Mouse (Mus musculus) common myeloid progenitor, adult 5-6 weeks (primary cell): ENCODE data around the gene Bhlhe23. TPM values are rescaled to one million over a fixed set of nuclear protein-coding genes. Genes with fewer than 3 reads are reported as not detected.

Source experiments
- ATAC-seq: replicated peaks from 2 replicates; pipeline ENCODE4 v1.8.0; 2016; ENCODE audit warnings: low read depth, mild to moderate bottlenecking, moderate TSS enrichment, inconsistent platforms; ENCODE audit not compliant: poor library complexity, severe bottlenecking
- total RNA-seq: library from RNA; stranded (forward); fragments of 200-1000, 187-1606 nt; gene quantifications from 2 replicates; pipeline ENCODE4 v1.2.3, GENCODE M21; 2017

The Bhlhe23 gene
- total RNA-seq, 1 experiment from 2014 or later, result not detected

- ATAC-seq, result peak; percentile 90
Measured at GRCm38 (mm10) chr2:180779226-180780104, 2.8 kb upstream of the Bhlhe23 start.

GRCm38 (mm10) chr2:180775641-180776040 is 1.1 kb downstream of the Bhlhe23 start:
- ATAC-seq, result no peak

GRCm38 (mm10) chr2:180775223-180775622 is 1.5 kb downstream of the Bhlhe23 start:
- no peak for ATAC-seq

- ATAC-seq, result no peak
Measured at GRCm38 (mm10) chr2:180765713-180766112, 11.0 kb downstream of the Bhlhe23 start.

- no peak for ATAC-seq
Measured at GRCm38 (mm10) chr2:180764986-180765385, 11.7 kb downstream of the Bhlhe23 start.

- ATAC-seq, result no peak
Measured at GRCm38 (mm10) chr2:180758513-180759263, 18.0 kb downstream of the Bhlhe23 start.

- no peak for ATAC-seq
Measured at GRCm38 (mm10) chr2:180756786-180757185, 19.9 kb downstream of the Bhlhe23 start.

GRCm38 (mm10) chr2:180755896-180756295 is 20.8 kb downstream of the Bhlhe23 start:
- ATAC-seq, result peak; percentile 89

- ATAC-seq, result no peak
Measured at GRCm38 (mm10) chr2:180754976-180755688, 21.6 kb downstream of the Bhlhe23 start.

- ATAC-seq, result no peak
Measured at GRCm38 (mm10) chr2:180748904-180749303, 27.8 kb downstream of the Bhlhe23 start.

GRCm38 (mm10) chr2:180746569-180747192 is 30.0 kb downstream of the Bhlhe23 start:
- no peak for ATAC-seq

GRCm38 (mm10) chr2:180745248-180745927 is 31.3 kb downstream of the Bhlhe23 start:
- peak; percentile 99 for ATAC-seq

- ATAC-seq, result no peak
Measured at GRCm38 (mm10) chr2:180743321-180743720, 33.4 kb downstream of the Bhlhe23 start.

GRCm38 (mm10) chr2:180742820-180743219 is 33.9 kb downstream of the Bhlhe23 start:
- ATAC-seq, result no peak

- no peak for ATAC-seq
Measured at GRCm38 (mm10) chr2:180741421-180741820, 35.3 kb downstream of the Bhlhe23 start.

- ATAC-seq, result no peak
Measured at GRCm38 (mm10) chr2:180740349-180740748, 36.4 kb downstream of the Bhlhe23 start.

- ATAC-seq, result no peak
Measured at GRCm38 (mm10) chr2:180737984-180738383, 38.7 kb downstream of the Bhlhe23 start.

GRCm38 (mm10) chr2:180735232-180735631 is 41.5 kb downstream of the Bhlhe23 start:
- no peak for ATAC-seq

- ATAC-seq, result peak; percentile 57
Measured at GRCm38 (mm10) chr2:180731984-180732383, 44.7 kb downstream of the Bhlhe23 start.
